Mouse (Mus musculus): Measurements from ENCODE around the gene Kirrel.

- TF ChIP-seq POLR2A (IDR thresholded peaks at IDR 0.05; ENCODE audit: low read depth, low read length) (no peak), CTCF (IDR thresholded peaks at IDR 0.05; ENCODE audit: extremely low read depth, insufficient read length, insufficient replicate concordance, low read depth, low read length) (no peak)
Observed at GRCm38 (mm10) chr3:87196637-87197036, 22.1 kb upstream of the Kirrel start.

Data from small intestine, adult 2 months (tissue).